Mouse (Mus musculus): Measurements from ENCODE around the gene Il20rb. TPM values are rescaled to one million over a fixed set of nuclear protein-coding genes. Genes with fewer than 3 reads are reported as not detected.

Il20rb gene
- polyA plus RNA-seq (2016; fragmentation: Nextera tagmentation; extraction: Ambion mirVana) = 1.2 and 1.3 TPM in 2 replicates

DNA sequence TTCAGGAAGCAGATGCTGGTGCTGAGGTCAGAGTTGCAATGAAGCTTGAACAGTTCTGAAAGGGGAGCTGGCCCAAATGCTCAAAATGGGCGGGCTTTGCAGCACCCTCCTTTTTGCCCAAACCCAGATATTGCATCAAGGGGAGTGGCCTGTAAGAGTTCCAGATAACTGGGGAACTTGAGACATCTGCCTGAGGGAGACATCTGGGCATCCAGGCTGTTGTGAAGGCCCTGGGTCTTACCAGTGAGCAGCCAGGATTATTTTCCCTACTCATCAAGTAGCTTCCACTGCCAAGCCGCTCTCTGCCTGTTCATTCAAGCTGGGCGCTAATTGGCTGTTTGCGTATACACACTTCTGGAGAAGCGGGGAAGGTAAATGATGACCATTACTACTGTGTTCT, at the start of gene Il20rb:
Gene Il20rb (minus strand): TSS at position 358 of the 400 bp plus-strand sequence.
- Histone ChIP-seq H3K4me2 (replicated peaks) (no peak within 1 kb of the TSS), H3K27ac (no peak within 1 kb of the TSS), H3K27me3 (no peaks in the 10 kb centered on the region), H3K36me3 (0 out of 2 replicates have a peak, but pooled peaks cover 5% of the 10 kb centered on the region), H3K9me3 (no peaks in the 10 kb centered on the region), H3K4me1 (peaks cover 10% of the 10 kb centered on the region; the same call in 1 of the 2 replicates), H3K9ac (no peak within 1 kb of the TSS), H3K4me3 (no peak within 1 kb of the TSS)
- no peak for ATAC-seq (ENCODE audit: insufficient number of reproducible peaks, insufficient read depth, low FRiP score, low TSS enrichment)
- 86% methylated on average over 5 of the region's 5 CpGs for WGBS

DNA sequence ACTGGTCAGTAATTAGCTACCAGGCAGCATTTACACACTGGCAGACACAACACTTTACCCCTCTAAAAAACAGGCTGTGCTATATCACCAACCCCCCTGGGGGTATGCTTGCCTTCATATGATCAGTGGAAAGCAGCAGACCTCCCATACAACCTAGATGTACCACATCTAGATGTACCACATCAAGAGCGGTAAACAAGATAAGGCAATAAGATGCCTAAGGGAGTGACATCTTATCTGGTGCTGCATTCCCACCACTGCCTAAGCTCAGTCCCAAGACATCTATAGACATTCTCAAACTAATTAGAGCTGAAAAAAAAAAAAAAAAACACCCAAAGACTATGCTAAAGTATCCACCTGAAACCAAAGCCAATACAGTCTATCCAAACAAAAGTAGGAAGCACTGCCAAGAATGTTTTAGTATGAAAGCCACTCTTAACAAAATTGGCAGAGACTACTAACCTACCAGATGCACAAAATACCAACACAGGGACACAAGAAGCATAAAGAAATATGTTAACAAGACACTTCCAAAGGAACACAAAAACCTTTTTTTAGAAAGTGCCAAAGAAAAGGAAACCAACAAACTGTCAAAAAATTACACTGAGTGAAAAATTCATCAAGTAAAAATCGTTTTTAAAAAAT, 49.2 kb upstream of the Il20rb start:
- no peaks in the 10 kb centered on the region for H3K9me3 ChIP-seq
- no peaks in the 10 kb centered on the region for H3K27me3 ChIP-seq
- H3K4me2 ChIP-seq (replicated peaks) = no peak overlapping the region
- no peaks in the 10 kb centered on the region for H3K4me1 ChIP-seq
- H3K9ac ChIP-seq = no peak overlapping the region
- no peak for ATAC-seq (ENCODE audit: insufficient number of reproducible peaks, insufficient read depth, low FRiP score, low TSS enrichment)
- no peak overlapping the region for H3K27ac ChIP-seq
- 96% methylated on average over 2 of the region's 2 CpGs for WGBS
- no peak overlapping the region for H3K4me3 ChIP-seq
- H3K36me3 ChIP-seq = no peaks in the 10 kb centered on the region

- no peak overlapping the region for H3K27ac ChIP-seq
- H3K9me3 ChIP-seq = no peaks in the 10 kb centered on the region
- H3K9ac ChIP-seq = no peak overlapping the region
- no peak overlapping the region for H3K4me3 ChIP-seq
- H3K4me2 ChIP-seq (replicated peaks) = no peak overlapping the region
- H3K4me1 ChIP-seq = no peaks in the 10 kb centered on the region
- H3K27me3 ChIP-seq = no peaks in the 10 kb centered on the region
- H3K36me3 ChIP-seq = no peaks in the 10 kb centered on the region
- 92% methylated on average over 3 of the region's 3 CpGs for WGBS
- ATAC-seq (ENCODE audit: insufficient number of reproducible peaks, insufficient read depth, low FRiP score, low TSS enrichment) = no peak
Observed at GRCm38 (mm10) chr9:100534686-100535085, 48.1 kb upstream of the Il20rb start.

- Histone ChIP-seq H3K4me2 (replicated peaks) (no peak overlapping the region), H3K27ac (no peak overlapping the region), H3K27me3 (no peaks in the 10 kb centered on the region), H3K9me3 (no peaks in the 10 kb centered on the region), H3K9ac (no peak overlapping the region), H3K36me3 (0 out of 2 replicates have a peak, but pooled peaks cover 6% of the 10 kb centered on the region), H3K4me1 (no peaks in the 10 kb centered on the region), H3K4me3 (no peak overlapping the region)
- no peak for ATAC-seq (ENCODE audit: insufficient number of reproducible peaks, insufficient read depth, low FRiP score, low TSS enrichment)
- 81% methylated on average over 3 of the region's 3 CpGs for WGBS
Observed at GRCm38 (mm10) chr9:100532847-100533505, 46.4 kb upstream of the Il20rb start.

- Histone ChIP-seq H3K9me3 (no peaks in the 10 kb centered on the region), H3K4me1 (no peaks in the 10 kb centered on the region), H3K27ac (no peak overlapping the region), H3K36me3 (0 out of 2 replicates have a peak, but pooled peaks cover 6% of the 10 kb centered on the region), H3K4me2 (replicated peaks) (no peak overlapping the region), H3K27me3 (no peaks in the 10 kb centered on the region), H3K4me3 (no peak overlapping the region), H3K9ac (no peak overlapping the region)
- 76% methylated on average over 1 of the region's 1 CpGs for WGBS
- no peak for ATAC-seq (ENCODE audit: insufficient number of reproducible peaks, insufficient read depth, low FRiP score, low TSS enrichment)
Observed at GRCm38 (mm10) chr9:100531296-100531695, 44.7 kb upstream of the Il20rb start.

GRCm38 (mm10) chr9:100525225-100525624, 38.6 kb upstream of the Il20rb start:
- H3K9ac ChIP-seq = no peak overlapping the region
- no peak overlapping the region for H3K27ac ChIP-seq
- no peaks in the 10 kb centered on the region for H3K9me3 ChIP-seq
- H3K27me3 ChIP-seq = no peaks in the 10 kb centered on the region
- 0 out of 2 replicates have a peak, but pooled peaks cover 6% of the 10 kb centered on the region for H3K36me3 ChIP-seq
- H3K4me2 ChIP-seq (replicated peaks) = no peak overlapping the region
- 90% methylated on average over 2 of the region's 2 CpGs for WGBS
- H3K4me1 ChIP-seq = no peaks in the 10 kb centered on the region
- ATAC-seq (ENCODE audit: insufficient number of reproducible peaks, insufficient read depth, low FRiP score, low TSS enrichment) = no peak
- no peak overlapping the region for H3K4me3 ChIP-seq

- H3K4me2 ChIP-seq (replicated peaks) = no peak overlapping the region
- no peaks in the 10 kb centered on the region for H3K4me1 ChIP-seq
- no peaks in the 10 kb centered on the region for H3K36me3 ChIP-seq
- no peak overlapping the region for H3K4me3 ChIP-seq
- H3K9ac ChIP-seq = no peak overlapping the region
- H3K27ac ChIP-seq = no peak overlapping the region
- H3K27me3 ChIP-seq = no peaks in the 10 kb centered on the region
- 69% methylated on average over 2 of the region's 2 CpGs for WGBS
- ATAC-seq (ENCODE audit: insufficient number of reproducible peaks, insufficient read depth, low FRiP score, low TSS enrichment) = no peak
- H3K9me3 ChIP-seq = no peaks in the 10 kb centered on the region
Observed at GRCm38 (mm10) chr9:100522029-100522428, 35.4 kb upstream of the Il20rb start.

- Histone ChIP-seq H3K27ac (no peak overlapping the region), H3K4me1 (no peaks in the 10 kb centered on the region), H3K9me3 (no peaks in the 10 kb centered on the region), H3K4me2 (replicated peaks) (no peak overlapping the region), H3K27me3 (no peaks in the 10 kb centered on the region), H3K36me3 (no peaks in the 10 kb centered on the region), H3K9ac (no peak overlapping the region), H3K4me3 (no peak overlapping the region)
- 3% methylated on average over 2 of the region's 2 CpGs for WGBS
- ATAC-seq (ENCODE audit: insufficient number of reproducible peaks, insufficient read depth, low FRiP score, low TSS enrichment) = no peak
Observed at GRCm38 (mm10) chr9:100520586-100520985, 34.0 kb upstream of the Il20rb start.

- no peak overlapping the region for H3K4me3 ChIP-seq
- no peaks in the 10 kb centered on the region for H3K4me1 ChIP-seq
- H3K9ac ChIP-seq = no peak overlapping the region
- H3K4me2 ChIP-seq (replicated peaks) = no peak overlapping the region
- H3K27me3 ChIP-seq = no peaks in the 10 kb centered on the region
- no peak for ATAC-seq (ENCODE audit: insufficient number of reproducible peaks, insufficient read depth, low FRiP score, low TSS enrichment)
- 94% methylated on average over 3 of the region's 3 CpGs for WGBS
- no peak overlapping the region for H3K27ac ChIP-seq
- H3K9me3 ChIP-seq = no peaks in the 10 kb centered on the region
- H3K36me3 ChIP-seq = no peaks in the 10 kb centered on the region
Observed at GRCm38 (mm10) chr9:100520012-100520411, 33.4 kb upstream of the Il20rb start.

DNA sequence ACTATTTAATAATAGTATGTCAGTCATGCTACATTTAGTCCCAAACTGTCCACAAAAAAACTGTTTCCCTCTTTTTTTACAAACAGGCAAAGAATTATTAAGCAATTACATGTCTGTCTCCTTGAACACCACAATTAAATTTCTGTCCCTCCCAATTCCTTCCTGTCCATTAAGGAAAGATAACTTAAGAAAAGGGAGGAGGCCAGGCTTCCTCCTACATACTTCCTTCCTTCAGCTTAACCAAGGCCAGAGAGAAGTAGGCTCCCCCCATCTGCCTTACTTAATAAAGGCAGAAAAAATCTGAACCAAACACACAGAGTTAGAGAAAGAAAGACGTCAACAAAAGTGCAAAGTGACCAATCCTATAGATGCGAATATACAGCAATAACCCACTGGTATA, 21.0 kb upstream of the Il20rb start:
- H3K9me3 ChIP-seq = no peaks in the 10 kb centered on the region
- no peak overlapping the region for H3K4me3 ChIP-seq
- no peak overlapping the region for H3K4me2 ChIP-seq (replicated peaks)
- no peak overlapping the region for H3K27ac ChIP-seq
- no peak for ATAC-seq (ENCODE audit: insufficient number of reproducible peaks, insufficient read depth, low FRiP score, low TSS enrichment)
- 92% methylated on average over 2 of the region's 2 CpGs for WGBS
- no peak overlapping the region for H3K9ac ChIP-seq
- no peaks in the 10 kb centered on the region for H3K36me3 ChIP-seq
- H3K27me3 ChIP-seq = no peaks in the 10 kb centered on the region
- H3K4me1 ChIP-seq = peaks cover 10% of the 10 kb centered on the region; the same call in 1 of the 2 replicates

GRCm38 (mm10) chr9:100506652-100507051, 20.1 kb upstream of the Il20rb start:
- Histone ChIP-seq H3K4me1 (peaks cover 8% of the 10 kb centered on the region; the same call in 1 of the 2 replicates), H3K36me3 (0 out of 2 replicates have a peak, but pooled peaks cover 2% of the 10 kb centered on the region), H3K9me3 (no peaks in the 10 kb centered on the region), H3K27ac (no peak overlapping the region), H3K9ac (no peak overlapping the region), H3K4me3 (no peak overlapping the region), H3K27me3 (no peaks in the 10 kb centered on the region), H3K4me2 (replicated peaks) (no peak overlapping the region)
- WGBS = 50% methylated on average over 2 of the region's 2 CpGs
- ATAC-seq (ENCODE audit: insufficient number of reproducible peaks, insufficient read depth, low FRiP score, low TSS enrichment) = no peak

DNA sequence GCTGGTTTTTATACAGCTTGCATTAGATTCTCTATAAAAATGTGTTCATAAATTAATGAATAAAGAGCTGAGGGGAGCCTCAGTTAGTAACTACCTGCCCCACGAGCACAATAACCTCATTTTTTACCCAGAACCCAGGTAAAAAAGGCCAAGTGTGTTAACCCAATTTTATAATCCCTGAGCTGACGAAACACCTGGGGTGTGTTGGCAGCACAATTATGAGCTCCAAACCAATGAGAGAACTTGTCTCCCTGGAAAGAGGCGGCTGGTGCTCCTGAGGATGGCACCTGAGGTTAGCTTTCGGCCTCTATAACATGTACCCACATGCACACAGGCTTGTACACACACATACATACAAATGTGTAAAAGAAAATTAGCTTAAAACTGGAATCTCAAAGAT, 18.9 kb upstream of the Il20rb start:
- Histone ChIP-seq H3K27me3 (no peaks in the 10 kb centered on the region), H3K36me3 (0 out of 2 replicates have a peak, but pooled peaks cover 2% of the 10 kb centered on the region), H3K9me3 (no peaks in the 10 kb centered on the region), H3K4me1 (peaks cover under 1% of the 10 kb centered on the region; the same call in 1 of the 2 replicates), H3K4me3 (no peak overlapping the region), H3K4me2 (replicated peaks) (no peak overlapping the region), H3K27ac (no peak overlapping the region), H3K9ac (no peak overlapping the region)
- WGBS = 94% methylated on average over 4 of the region's 4 CpGs
- no peak for ATAC-seq (ENCODE audit: insufficient number of reproducible peaks, insufficient read depth, low FRiP score, low TSS enrichment)
